ENCODE assay signal across 12 mouse cellular contexts in genomic region chr12:41949841-41950241, GRCm38 (mm10).
A peak's percentile ranks its signal among the peaks of the same experiment; 100 is the strongest.
DNase-seq lines count a peak whose midpoint lies in the region; ATAC-seq lines count a peak whose summit lies in the region.
"Had no signal": no experiment of that assay in that cellular context is flagged by ENCODE, and none has a peak within 500 bp of the region (broad histone marks: within the 10 kb centered on the region; RNA-seq: fewer than 3 reads in every experiment).

No protein-coding gene starts in this region.

- ATAC-seq in megakaryocyte-erythroid progenitor cell, adult 5-6 weeks (replicated peaks; ENCODE audit: low FRiP score, low TSS enrichment, poor library complexity, severe bottlenecking), result no peak

- DNase-seq in layer of hippocampus, adult 18-20 months (ENCODE audit: low spot score in 2 of 2), result peak; percentile 8 to 41
- no peak for DNase-seq in layer of hippocampus, postnatal 25 days (ENCODE audit: extremely low spot score in 1 of 2, low spot score in 1 of 2)
- peak; percentile 97 for DNase-seq in 416B (ENCODE audit: low read depth)
- DNase-seq in Muller cell, postnatal 12 days (ENCODE audit: inconsistent ontology term), result peak; percentile 83
- peak; percentile 44 for DNase-seq in induced T-regulatory cell, adult 2 months (ENCODE audit: low read depth)
- no peak for DNase-seq in retina, postnatal 1 day
- DNase-seq in adrenal gland, postnatal 25 days, result no peak
- DNase-seq: cerebellum, postnatal 10 days; kidney, adult 8-10 months; liver; lung, postnatal 4 days had no signal

Comparison
In these comparisons a context has a peak if more than half of its experiments do, and no peak if none do; other contexts are left out.
1. DNase-seq: peak in layer of hippocampus, adult 18-20 months (2 of 2), 416B (single experiment), Muller cell, postnatal 12 days (single experiment) and induced T-regulatory cell, adult 2 months (single experiment); none in layer of hippocampus, postnatal 25 days (0 of 2), retina, postnatal 1 day (single experiment) and adrenal gland, postnatal 25 days (single experiment).